Comparison of ENCODE assay signal across 8 mouse cellular contexts in the genomic region with DNA sequence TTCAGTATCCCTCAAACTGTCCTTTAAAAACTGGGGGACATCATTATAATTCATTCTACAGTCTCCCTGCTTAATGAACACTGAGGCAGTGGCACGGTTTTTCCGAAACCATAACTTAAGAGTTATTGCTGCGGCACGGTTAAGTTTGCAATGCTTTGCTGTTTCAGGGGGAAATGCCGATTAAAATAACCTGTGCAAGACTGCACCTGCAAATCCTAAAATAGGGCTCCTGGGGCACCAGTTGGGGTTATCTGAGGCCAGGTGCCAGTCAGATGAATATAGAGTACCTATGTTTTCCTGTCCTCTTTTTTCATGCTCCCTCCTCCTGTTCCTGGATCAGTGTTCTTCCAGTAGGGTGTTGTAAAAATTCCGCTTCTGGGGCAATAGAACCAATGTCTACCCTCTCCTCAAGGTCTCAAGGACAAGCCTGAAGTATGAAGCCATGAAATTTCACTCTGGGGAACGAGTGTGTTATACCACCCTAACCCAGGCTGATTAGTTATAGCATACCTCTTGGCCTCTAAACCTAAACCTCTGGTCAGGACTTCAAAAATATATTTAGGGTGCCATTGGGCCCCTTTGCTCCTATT. TPM values are rescaled to one million over a fixed set of nuclear protein-coding genes. Genes with fewer than 3 reads are reported as not detected.
DNase-seq lines count a peak whose midpoint lies in the region; ATAC-seq and TF ChIP-seq lines count a peak whose summit lies in the region.

No protein-coding gene starts in this region.

- H3K4me1 ChIP-seq in lung, embryonic 14.5 days (ENCODE audit: insufficient read depth), result peaks cover 7% of the 10 kb centered on the region; the same call in 1 of the 2 replicates
- peaks cover 22% of the 10 kb centered on the region for H3K4me1 ChIP-seq in embryonic facial prominence, embryonic 14.5 days (ENCODE audit: control insufficient read depth, insufficient read depth, low read length)
- peaks cover 30% of the 10 kb centered on the region for H3K4me1 ChIP-seq in limb, embryonic 12.5 days (replicated peaks)
- H3K4me1 ChIP-seq in stomach, embryonic 15.5 days, result peaks cover 9% of the 10 kb centered on the region

- no peaks in the 10 kb centered on the region for H3K9me3 ChIP-seq in lung, embryonic 14.5 days (ENCODE audit: low read depth, low read length)
- H3K9me3 ChIP-seq in embryonic facial prominence, embryonic 14.5 days (ENCODE audit: control insufficient read depth, low read length), result no peaks in the 10 kb centered on the region
- H3K9me3 ChIP-seq in limb, embryonic 12.5 days, result no peaks in the 10 kb centered on the region
- H3K9me3 ChIP-seq in stomach, embryonic 15.5 days, result no peaks in the 10 kb centered on the region

- no peaks in the 10 kb centered on the region for H3K27me3 ChIP-seq in lung, embryonic 14.5 days (ENCODE audit: insufficient read depth, low read length)
- no peaks in the 10 kb centered on the region for H3K27me3 ChIP-seq in embryonic facial prominence, embryonic 14.5 days (replicated peaks; ENCODE audit: control insufficient read depth, insufficient read depth, low read length)
- H3K27me3 ChIP-seq in limb, embryonic 12.5 days, result no peaks in the 10 kb centered on the region
- H3K27me3 ChIP-seq in stomach, embryonic 15.5 days (replicated peaks), result no peaks in the 10 kb centered on the region

- TF ChIP-seq CTCF in lung, embryonic 14.5 days (IDR thresholded peaks at IDR 0.05; ENCODE audit: low read depth), result no peak

- H3K27ac ChIP-seq in lung, embryonic 14.5 days (ENCODE audit: low read depth), result no peak overlapping the region
- 0 out of 2 replicates have a peak overlapping the region, but pooled peaks have one; percentile 1 for H3K27ac ChIP-seq in embryonic facial prominence, embryonic 14.5 days (replicated peaks; ENCODE audit: low read depth, low read length)
- H3K27ac ChIP-seq in limb, embryonic 12.5 days, result peak overlapping the region; percentile 45; the same call in 1 of the 2 replicates
- H3K27ac ChIP-seq in stomach, embryonic 15.5 days, result no peak overlapping the region; the same call in 1 of the 2 replicates

- ATAC-seq in lung, embryonic 14.5 days (ENCODE audit: insufficient read depth), result no peak
- no peak for ATAC-seq in embryonic facial prominence, embryonic 14.5 days (ENCODE audit: low read depth)
- no peak for ATAC-seq in limb, embryonic 12.5 days (ENCODE audit: insufficient number of reproducible peaks, insufficient read depth, low FRiP score, low TSS enrichment, low read depth)
- no peak for ATAC-seq in stomach, embryonic 15.5 days (ENCODE audit: insufficient read depth, low FRiP score, low read depth)
- no peak for ATAC-seq in inflammation-experienced regulatory T-cells, adult 6 months

- WGBS in lung, embryonic 14.5 days, result 62% methylated on average over 7 of the region's 7 CpGs
- WGBS in embryonic facial prominence, embryonic 14.5 days, result 61% methylated on average over 7 of the region's 7 CpGs
- 57% methylated on average over 7 of the region's 7 CpGs for WGBS in limb, embryonic 12.5 days
- whole genome bisulfite sequencing in stomach, embryonic 15.5 days, result 59% methylated on average over 7 of the region's 7 CpGs

- peaks cover 8% of the 10 kb centered on the region for H3K36me3 ChIP-seq in lung, embryonic 14.5 days (ENCODE audit: insufficient read depth)
- H3K36me3 ChIP-seq in embryonic facial prominence, embryonic 14.5 days (ENCODE audit: control insufficient read depth, insufficient read depth, low read length), result no peaks in the 10 kb centered on the region
- H3K36me3 ChIP-seq in limb, embryonic 12.5 days, result no peaks in the 10 kb centered on the region
- H3K36me3 ChIP-seq in stomach, embryonic 15.5 days, result no peaks in the 10 kb centered on the region

- DNase-seq in lung, embryonic 14.5 days, result no peak
- no peak for DNase-seq in lung, postnatal 14 days
- no peak for DNase-seq in embryonic facial prominence, embryonic 14.5 days (ENCODE audit: low spot score)
- DNase-seq in adrenal gland, postnatal 10 days, result no peak
- no peak for DNase-seq in left cerebral cortex, postnatal 25 days (ENCODE audit: low spot score in 2 of 2)

- peak overlapping the region; percentile 83 for H3K4me2 ChIP-seq in lung, embryonic 14.5 days
- peak overlapping the region; percentile 85 for H3K4me2 ChIP-seq in embryonic facial prominence, embryonic 14.5 days (ENCODE audit: low read depth, low read length)
- peak overlapping the region; percentile 78 for H3K4me2 ChIP-seq in limb, embryonic 12.5 days
- peak overlapping the region; percentile 62 for H3K4me2 ChIP-seq in stomach, embryonic 15.5 days

- intact Hi-C loops in left cerebral cortex, postnatal 25 days (cut with DNase I), result no loop called here

- H3K9ac ChIP-seq in lung, embryonic 14.5 days, result peak overlapping the region; percentile 40
- peak overlapping the region; percentile 59 for H3K9ac ChIP-seq in embryonic facial prominence, embryonic 14.5 days (ENCODE audit: low read depth, low read length)
- H3K9ac ChIP-seq in limb, embryonic 12.5 days (replicated peaks), result no peak overlapping the region
- peak overlapping the region; percentile 19; the same call in 1 of the 2 replicates for H3K9ac ChIP-seq in stomach, embryonic 15.5 days

- peak overlapping the region; percentile 94 for H3K4me3 ChIP-seq in lung, embryonic 14.5 days (ENCODE audit: low read depth, low read length)
- peak overlapping the region; percentile 88 for H3K4me3 ChIP-seq in embryonic facial prominence, embryonic 14.5 days (ENCODE audit: low read depth, low read length)
- peak overlapping the region; percentile 87 for H3K4me3 ChIP-seq in limb, embryonic 12.5 days (replicated peaks)
- peak overlapping the region; percentile 90 for H3K4me3 ChIP-seq in stomach, embryonic 15.5 days (replicated peaks)

RNA-seq across cellular contexts. Expression of a gene that starts 0.9 kb away (rescaled TPM):
- 80.7 and 81.1 TPM in 2 replicates for polyA plus RNA-seq in lung, embryonic 14.5 days (2014; fragmentation: Nextera tagmentation; extraction: Ambion mirVana)
- 49.5 and 51.4 TPM in 2 replicates for polyA plus RNA-seq in embryonic facial prominence, embryonic 14.5 days (2014; fragmentation: Nextera tagmentation; extraction: Ambion mirVana)
- 50.5 and 51.2 TPM in 2 replicates for polyA plus RNA-seq in limb, embryonic 12.5 days (2016; fragmentation: Nextera tagmentation; extraction: Ambion mirVana)
- polyA plus RNA-seq in stomach, embryonic 15.5 days (2015; fragmentation: Nextera tagmentation; extraction: Ambion mirVana), result 47.5 and 49.7 TPM in 2 replicates
- 10 to 100 TPM; 35.2 to 52.2 TPM for total RNA-seq in adrenal gland, postnatal 10 days (2021)
- under 1 TPM; 0.66 to 0.80 TPM for total RNA-seq in left cerebral cortex, postnatal 25 days (2021)
- polyA plus RNA-seq in inflammation-experienced regulatory T-cells, adult 6 months (2017; shearing (Covaris generic)), result 10 to 100 TPM in 1 of 3 experiments, 1 to 10 TPM in 2; 7.4 to 62.6 (median 9.7) TPM

Comparison
In these comparisons a context has a peak if more than half of its experiments do, and no peak if none do; other contexts are left out.
1. H3K27ac ChIP-seq: peak in embryonic facial prominence, embryonic 14.5 days (single experiment) and limb, embryonic 12.5 days (single experiment); none in lung, embryonic 14.5 days (single experiment) and stomach, embryonic 15.5 days (single experiment).
2. Peak in every context shown above with its lines, with median percentiles within 50 percentile points of each other: H3K4me2 ChIP-seq and H3K4me3 ChIP-seq.